Mouse (Mus musculus) lung, adult 2 months (tissue): ENCODE data around the gene Atp6v1e2.

Source experiments
- CTCF ChIP-seq: fragments of 200-500 bp; IDR thresholded peaks from 2 replicates; pipeline ENCODE4 v1.5.1; 2011; ENCODE audit warnings: mild to moderate bottlenecking, low read length, control low read depth; ENCODE audit not compliant: insufficient read depth
- POLR2A ChIP-seq: fragments of 200-500 bp; IDR thresholded peaks from 2 replicates; pipeline ENCODE4 v1.6.1; 2011; ENCODE audit warnings: low read depth, mild to moderate bottlenecking, control low read depth, low read length, borderline replicate concordance; ENCODE audit errors: extremely low read depth

DNA sequence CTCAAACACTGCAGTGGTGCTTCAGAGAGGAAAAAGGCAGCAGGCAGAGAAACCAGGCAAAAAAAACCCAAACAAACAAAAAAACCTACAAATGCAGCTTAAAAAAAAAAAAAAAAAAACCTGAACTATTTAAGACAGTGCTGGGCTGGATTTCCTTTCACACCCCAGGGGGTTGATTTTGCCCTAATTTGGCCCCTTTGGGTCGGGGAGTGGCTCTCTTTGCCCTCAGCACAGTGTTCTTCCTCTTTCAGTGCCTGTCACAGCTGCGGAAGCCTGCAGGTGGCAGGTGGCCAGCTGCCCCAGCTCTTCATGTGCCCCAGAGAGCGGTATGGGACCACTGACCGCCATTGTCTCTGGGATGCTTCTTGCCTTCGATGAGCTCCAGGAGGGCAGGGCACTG lies 21.9 kb upstream of the Atp6v1e2 start:
- no peak for TF ChIP-seq CTCF
- no peak for TF ChIP-seq POLR2A
